Mouse (Mus musculus) CD4-positive, CD25-positive, alpha-beta regulatory T cell, adult 2 months (primary cell): Measurements from ENCODE around the gene Hbq1b.

Source experiments
- DNase-seq: peaks from one replicate; pipeline ENCODE4 v3.0.0-alpha.2; 2012; ENCODE audit warnings: low read depth, low spot score

Hbq1b gene

DNA sequence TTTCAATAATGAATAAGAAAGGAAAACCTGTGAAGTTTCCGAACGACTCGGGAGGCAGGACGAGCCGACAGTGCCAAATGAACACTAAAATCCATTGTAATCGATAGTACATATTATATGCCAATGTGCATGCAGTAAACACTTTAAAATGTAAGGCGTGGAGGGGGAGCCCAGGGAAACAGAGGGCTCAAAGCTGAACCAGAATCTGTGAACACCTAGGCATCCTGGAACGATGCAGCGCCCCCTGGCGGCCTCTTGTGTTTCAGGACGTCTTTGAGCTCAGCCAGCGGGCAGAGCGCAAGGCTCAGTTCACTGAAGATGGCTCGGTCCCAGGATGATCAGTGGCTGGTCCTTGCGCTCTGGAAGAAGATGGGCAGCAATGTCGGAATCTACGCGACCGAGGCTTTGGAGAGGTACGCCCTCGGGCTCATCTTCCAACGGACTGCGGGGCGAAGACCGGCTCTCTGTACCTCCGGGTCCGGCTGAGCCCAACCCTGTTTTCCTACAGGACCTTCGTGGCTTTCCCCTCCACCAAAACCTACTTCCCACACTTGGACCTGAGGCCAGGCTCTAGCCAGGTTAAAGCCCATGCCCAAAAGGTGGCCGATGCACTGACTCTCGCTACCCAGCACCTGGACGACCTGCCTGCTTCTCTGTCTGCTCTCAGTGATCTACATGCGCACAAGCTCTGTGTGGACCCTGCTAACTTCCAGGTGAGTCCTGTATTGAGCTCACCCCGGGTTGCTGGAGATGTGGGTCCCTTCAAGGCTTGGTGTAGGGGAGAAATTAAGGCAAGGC lies at the start of gene Hbq1b:
Gene Hbq1b (plus strand): TSS at position 271 of the 798 bp plus-strand sequence.
- peak; percentile 64 for DNase-seq

DNA sequence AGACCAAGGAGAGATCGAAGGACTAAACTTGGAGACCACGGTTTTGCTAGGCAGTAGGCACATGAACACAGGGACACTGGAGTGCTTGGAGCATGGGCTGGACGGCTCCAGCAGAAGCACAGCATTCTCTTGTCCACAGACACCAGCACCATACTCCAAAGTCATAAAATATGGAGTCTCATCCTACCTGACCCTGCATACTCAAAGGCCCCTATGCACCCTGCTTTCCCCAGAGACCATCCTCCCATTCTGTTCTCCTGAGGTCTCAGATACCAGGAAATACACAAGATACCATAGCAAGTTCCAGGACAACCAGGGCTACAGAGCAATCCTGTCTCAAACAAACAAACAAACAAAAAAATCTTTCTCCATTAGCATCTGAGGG lies 49.4 kb upstream of the Hbq1b start:
- DNase-seq = no peak

DNA sequence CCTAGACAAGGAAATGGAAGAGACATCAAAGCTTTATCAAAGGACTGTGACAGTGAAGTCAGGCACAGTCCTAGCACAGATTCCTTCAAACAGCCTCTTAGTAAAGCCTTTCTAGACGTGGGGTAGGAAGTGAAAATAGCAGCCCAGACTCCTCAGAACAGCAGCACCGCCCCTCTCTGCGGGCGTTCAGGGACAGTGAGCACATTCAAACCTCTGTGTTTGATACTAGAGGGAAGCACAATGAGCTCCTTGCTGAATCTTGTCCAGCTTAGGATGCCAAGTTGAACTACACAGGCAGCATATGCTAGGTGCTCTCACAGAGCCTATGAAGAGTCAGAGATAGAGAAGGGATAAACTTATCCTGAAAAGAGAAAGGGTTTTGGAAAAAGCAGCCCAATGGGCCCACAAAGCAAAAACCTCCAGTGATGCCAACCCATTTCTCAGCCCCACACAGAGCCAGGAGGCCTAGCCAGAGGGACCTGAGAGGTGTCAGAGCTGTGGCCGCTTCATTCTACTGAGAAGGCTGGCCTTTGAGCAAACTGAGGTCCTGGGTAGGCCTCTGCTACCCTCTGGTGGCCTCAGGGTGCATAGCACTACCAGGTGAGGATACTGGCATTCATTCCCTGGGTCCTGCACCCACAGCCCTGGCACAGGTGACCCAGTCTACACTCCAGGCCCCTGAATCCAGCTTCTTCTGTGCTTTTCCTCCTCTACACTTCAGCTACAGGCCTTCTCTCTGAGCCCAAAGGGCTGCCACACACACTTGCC lies 48.5 kb upstream of the Hbq1b start:
- peak; percentile 85 for DNase-seq

DNA sequence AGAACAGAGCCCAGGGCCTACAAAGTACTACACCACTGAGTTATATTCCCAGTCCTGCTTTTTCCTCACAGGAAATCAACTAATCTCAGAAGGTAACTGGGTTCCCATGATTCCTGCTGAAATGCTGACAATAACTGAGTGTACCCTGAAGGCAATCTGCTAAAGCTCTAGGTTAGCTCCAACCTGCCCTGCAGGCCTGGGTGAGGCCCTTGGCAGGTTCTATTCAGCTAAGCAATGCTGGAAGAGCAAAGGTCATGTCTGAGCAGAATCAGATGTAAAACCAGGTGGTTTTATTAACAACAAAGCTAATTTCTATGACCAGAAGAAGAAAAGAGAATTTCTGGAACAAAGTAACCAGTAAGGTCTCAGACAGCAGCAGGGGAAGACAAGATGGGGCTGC lies 45.4 kb upstream of the Hbq1b start:
- DNase-seq = no peak

DNA sequence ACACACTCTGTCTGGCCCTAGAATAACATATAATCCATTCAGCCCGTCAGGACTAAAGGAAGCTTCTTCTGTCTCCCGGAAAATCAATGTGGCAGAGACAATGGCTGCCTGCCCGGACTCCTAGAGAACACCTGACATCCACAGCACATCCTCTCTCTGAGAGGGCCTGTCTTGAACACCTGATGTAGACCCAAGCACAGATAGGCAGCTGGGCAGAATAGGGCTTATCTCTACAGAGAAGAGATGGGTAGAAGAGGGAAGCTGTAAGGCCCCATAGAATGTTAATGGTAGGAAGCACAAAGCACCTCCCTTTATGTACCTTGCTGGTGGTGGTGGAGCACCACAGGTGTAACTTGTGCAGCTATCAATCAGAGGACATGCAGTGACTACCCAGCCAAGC lies 44.6 kb upstream of the Hbq1b start:
- no peak for DNase-seq

DNA sequence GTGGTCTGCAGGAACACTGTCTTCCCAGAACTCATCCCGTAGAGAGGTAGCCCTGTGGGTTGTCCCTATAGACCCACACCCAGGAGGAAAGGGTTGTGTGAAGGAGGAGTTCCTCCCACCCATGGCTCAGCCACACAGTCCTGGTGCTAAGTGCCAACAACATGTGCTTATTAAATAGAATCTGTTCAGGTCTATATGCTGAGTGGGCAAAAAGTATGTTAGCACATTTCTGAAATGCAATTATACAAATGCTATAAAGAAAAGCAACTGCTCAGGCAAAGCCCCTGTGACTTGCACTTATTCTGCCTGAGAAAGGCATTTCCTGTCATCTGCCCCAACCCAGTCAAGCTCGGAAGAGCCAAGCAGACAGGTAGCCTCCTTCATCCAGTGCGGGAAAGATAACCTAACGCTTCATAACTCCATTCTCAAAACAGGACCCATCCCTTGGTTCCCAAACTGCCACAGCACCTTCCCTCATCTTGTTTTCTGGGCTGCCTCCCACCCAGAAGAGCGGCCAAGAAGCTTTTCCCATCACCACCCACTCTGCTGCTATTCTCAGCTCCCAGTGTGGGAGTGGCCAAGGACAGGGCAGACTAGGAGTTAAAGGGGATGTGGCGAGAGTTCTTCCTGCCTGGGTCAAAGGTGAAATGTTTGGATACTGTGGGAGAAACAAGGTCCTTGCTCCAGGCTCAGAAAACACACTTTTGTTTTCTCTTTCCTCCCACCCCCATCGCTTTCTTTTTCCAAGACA lies 43.4 kb upstream of the Hbq1b start:
- no peak for DNase-seq

DNA sequence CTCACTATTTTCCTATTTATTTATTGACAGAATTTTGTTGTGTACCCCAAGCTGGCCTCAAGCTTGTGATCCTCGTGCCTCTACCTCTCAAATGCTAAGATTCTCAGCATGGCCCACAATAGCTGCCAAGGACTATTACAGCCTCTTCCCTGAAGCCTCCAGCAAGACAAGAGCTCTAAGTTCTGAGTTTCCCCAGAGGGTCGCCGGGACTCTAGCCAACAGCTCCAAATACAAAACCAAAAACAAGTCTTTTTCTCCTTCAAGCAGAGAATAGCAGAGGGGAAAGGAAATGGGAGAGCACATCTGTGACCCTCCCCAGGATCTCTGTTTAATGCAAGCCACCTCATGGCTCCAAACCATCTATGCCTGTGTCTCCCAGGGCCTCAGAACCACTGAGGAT lies 42.7 kb upstream of the Hbq1b start:
- DNase-seq = no peak

DNA sequence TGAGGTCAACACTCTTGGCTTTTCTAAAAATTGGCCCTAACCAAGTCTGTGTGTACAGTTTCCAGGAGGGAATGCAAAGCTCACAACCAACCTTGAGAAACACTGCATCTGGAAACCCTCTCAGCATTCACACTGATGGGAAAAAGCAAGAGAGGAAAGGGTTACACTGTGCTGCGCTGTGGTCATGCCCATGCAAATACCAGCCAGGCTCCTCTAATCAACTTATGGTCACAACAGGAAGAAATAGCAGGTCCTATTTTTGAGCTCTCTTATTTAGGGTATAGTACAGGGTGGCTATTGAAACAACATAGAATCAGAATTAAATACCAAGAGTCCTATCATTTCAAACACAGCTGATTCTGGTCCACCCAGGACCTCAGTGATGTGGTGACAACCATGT lies 42.1 kb upstream of the Hbq1b start:
- no peak for DNase-seq

DNA sequence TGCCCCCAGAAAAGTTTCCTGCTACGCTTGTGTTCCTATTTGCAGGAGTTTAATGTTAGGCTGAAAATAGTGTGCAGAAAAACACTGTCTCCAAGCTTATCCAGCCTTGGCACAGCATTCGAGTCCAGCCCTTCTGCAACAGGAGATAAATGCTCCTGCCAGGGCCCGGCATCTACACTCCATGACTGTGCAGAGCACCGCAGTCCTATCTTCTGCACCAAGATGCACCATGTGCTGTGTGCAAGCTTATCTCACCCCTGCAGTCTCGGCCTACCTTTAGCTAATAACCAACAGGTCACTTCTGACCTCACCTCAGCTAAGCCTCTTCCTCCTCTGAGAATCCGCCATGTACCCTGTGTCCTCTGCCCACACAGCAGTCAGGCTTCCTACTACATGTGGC lies 41.2 kb upstream of the Hbq1b start:
- DNase-seq = no peak

DNA sequence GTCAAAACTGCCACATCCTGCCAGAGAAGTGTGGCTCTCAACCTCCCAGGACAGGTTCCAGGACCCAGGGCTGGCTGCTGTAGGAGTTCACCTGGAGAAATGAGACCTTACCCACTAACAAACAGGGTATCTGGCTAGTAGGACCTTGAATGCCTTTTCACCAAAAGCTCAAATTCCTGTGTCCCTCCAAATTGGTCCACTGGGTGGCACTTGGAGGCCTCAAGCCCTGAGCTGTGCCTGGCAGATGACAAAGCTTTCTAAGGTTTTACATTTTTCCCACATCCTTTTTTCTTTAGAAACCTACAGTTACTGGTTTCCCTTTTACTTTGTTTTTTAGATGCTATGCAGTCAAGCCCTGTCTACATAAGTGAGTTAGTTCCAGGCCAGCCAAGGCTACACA lies 39.7 kb upstream of the Hbq1b start:
- no peak for DNase-seq

DNA sequence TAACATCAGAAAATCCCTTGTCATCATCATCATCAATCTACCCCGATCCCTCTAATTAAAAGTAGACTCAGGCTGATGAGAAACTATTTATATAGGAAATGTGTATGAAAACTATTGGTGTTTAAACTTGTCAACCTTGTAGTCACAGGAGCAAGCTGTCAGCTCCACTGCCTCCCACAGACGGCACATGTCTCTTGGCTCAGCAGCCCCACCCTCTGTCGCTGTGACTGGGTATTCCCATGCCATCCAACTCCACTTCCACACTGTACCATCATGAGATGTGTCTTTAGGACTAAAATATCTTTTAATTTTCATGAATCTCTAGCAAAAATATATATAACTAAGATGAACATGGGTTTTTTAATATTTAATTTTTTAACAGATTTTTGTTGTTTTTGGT lies 38.4 kb upstream of the Hbq1b start:
- no peak for DNase-seq

DNA sequence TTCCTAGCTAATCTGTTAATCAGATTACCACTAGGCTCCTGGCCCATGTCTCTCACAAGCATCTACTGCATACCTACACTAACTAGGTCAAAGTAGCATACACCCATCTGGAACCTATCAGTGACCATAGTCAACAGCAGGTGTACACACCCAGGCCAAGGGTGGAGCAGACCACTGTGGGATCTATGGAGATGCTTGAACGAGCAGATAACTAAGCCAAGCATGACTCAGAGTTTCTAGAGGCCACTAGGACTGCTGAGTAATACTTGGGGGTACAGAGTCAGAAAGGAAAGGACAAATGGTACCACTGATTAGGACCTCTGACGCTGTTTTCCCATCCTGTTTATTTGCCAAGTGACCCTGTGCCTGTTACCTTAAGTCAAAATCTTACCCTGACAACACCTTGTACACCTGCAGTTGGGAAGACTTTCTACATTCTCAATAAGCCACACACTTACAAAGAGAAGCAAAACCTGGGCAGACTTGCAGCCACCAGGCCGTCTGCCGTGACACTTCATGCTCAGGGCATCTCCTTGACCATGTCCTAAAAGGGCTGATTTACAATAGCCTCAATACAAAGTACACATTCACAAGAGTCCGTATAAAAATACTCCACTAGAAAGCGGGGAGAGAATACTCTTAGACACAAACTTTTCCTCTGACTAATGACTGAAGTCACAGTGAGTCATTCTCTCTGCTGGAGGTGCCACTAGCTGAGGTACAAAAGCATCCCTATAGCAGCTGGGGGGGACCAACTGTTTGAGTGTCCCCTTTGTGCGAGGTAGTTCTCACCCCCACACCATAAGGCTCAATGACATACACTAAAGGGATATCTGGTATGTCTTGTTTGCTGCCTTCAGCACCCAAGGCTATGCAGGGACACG lies 35.6 kb upstream of the Hbq1b start:
- DNase-seq = no peak

DNA sequence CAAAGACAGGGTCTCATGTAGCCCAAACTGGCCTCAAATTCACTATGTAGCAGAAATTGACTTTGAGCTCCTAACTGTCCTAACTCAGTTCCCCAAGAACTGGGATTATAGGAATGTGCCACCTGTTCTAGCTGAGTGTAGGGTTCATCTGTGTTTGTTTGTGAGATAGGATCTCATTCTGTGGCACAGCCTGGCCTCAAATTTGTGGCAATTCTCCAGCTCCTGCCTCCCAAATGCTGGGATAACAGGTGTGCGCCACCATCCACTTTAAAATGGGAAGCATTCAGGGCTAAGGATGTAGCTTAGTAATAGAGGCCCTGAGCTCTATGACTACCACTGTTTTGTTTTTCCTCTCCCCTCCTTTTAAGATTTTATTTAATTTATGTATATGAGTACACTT lies 33.6 kb upstream of the Hbq1b start:
- DNase-seq = no peak

DNA sequence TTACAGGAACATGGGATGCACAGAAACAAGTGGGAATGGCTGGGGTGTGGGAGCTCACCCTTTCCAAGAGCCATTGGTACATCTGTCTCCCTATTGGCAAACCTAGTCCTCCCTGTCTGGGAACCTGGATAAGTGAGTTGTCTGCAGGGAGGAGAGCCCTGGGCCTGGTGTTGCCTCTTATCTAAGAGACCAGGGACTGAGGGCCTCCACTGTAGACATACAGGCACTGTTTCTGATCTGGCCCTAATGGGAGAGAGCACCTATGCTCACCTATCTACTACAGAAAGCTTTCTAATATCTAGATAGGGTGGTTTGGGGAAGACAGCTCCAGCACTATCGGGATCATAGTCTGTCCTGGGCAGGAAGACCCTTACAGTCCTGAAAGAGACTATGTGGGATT lies 30.6 kb upstream of the Hbq1b start:
- no peak for DNase-seq

DNA sequence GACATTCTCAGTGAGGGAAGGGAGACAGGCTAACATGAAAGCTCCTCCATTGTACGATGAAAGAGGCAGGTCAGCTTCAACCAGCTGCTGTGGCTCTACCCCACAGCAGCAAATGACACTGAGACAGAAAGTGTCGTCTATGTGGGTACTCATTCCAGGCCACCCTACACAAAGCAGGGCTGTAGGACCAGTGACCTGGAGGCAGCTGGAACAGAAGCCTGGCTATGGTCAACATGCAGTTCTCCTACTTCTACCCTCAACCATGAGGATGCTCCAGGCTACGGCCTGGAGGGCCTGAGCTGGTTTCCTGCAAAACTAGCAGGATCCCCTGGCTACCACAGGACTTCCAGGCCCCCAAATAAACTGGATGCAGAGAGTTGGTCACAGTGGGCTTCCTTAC lies 30.2 kb upstream of the Hbq1b start:
- no peak for DNase-seq

DNA sequence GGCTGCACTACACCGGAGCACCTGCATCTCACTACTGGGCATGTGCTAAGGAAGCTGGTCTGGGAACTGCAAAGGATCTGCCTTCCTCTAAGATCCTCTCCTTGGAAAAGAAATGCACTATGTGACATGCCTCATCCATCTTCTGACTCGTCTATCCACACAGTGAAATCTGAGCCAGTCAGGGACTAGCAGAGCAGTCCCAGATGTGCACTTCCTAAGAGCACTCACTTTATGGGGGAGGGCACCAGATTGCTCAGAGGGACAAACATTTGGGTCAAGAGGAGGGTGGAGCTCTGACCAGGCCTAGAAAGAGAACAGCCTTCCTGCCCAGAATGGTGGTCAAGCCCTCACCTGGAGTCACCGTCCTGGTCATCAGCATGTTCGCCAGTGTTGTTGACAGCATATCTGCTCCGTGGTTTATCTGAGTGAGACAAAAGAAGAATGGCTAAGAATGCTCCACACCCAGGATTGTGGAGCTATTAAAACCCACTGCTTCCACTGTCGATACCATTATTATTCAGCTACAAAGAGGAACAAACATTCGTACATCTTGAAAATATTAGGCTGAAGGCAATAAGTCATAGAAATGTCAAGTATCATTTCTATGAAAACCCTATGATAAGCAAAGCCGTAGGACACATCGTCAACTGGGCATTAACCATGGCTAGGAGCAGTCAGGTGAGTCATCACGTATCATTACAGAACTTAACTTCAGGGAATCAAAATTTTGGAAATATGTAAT lies 23.9 kb upstream of the Hbq1b start:
- no peak for DNase-seq

DNA sequence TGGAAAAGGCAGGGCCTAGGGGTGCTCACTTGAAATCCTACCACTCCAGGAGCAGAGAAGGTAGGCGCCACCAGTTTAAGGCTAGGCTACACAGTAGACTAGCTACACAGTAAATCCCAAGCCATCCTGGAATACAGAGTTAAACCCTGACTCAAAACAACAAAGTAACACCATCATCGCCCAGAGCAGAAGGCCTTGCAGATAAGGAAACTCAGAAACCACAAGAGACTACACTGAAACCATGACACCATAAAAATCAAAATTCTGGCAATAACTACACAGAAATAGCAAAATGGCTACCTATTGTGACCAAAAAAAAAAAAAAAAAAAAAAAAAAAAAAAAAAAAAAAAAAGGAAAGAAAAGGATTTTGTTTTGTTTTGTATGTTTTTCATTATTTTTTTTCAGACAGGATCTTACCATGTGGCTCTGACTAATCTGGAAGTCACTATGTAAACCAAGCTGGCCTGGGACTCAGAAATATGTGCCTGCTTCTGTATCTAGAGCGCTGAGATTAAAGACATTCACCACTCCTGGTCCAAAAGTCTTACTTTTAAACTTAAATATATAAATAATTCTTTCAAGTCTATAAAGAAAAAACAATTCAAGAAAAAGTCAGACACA lies 21.5 kb upstream of the Hbq1b start:
- DNase-seq = peak; percentile 7

DNA sequence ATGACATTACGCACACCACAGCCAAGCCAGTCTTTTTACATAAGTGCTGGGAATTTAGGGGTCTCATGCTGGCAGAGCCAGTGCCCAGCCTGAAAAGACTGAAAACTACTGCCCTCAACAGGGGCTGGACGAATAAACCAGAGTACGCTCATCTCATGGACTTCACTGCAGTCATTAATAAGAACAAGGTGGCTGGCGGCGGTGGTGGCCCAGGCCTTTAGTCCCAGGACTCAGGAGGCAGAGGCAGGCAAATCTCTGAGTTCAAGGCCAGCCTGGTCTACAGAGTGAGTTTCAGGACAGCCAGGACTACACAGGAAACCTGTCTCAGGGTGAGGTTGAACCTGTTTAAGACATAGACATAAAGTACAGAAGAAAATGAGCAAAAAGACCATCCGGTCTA lies 20.6 kb upstream of the Hbq1b start:
- DNase-seq = no peak

DNA sequence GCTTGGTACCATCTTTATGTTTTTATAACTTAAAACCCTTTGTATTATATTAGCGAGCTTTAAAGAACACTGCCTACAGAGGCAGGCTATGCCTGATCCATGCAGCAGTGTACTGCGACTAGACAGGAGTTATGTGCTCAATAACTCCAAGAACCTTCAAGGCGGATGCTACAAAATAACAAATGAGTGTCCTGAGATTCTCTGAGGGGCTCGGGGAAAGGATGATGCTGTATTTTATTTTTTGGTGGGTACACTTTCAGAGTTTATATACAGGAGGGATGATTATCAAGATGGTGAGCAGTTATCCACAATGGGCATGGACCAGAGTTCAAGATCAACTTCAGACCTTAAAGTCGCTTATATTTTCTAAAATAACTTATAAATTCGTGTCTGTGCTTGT lies 20.0 kb upstream of the Hbq1b start:
- peak; percentile 13 for DNase-seq

DNA sequence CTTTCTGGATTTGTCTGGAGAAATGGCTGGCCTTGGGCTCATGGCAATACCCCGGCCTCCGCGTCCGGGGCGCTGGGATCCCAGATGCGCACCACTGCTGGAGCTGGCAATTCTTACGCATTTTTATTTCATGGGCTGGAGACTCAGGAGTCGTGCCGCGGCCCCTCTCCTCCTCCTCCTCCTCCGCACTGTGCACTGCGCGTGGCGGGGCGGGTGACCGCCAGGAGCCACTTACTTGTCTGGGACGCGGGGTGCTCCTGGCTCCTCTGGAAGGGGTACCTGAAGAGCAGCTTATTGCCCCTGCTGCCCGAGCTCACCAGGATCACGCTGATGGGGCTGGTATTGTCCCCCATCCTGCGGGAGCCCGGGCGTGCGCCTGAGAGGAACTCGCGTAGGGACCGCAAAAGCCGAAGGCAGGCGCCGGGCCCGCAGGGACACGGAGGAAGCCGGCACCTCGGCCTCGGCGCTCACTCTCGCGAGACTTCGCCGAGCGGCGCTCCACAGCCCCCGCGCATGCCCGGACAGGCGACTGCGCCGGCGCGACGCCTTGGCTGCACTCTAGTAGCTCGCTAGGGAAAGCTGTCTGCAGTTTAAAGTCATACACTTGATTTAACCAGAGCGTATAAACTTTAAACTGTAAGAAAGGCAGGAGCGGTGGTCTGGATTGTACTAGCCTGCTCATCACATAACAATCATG lies 19.4 kb upstream of the Hbq1b start, which contains the start of gene Nprl3:
Gene Nprl3 (minus strand): TSS at position 520 of the 697 bp plus-strand sequence.
- peak; percentile 98 for DNase-seq
